Mouse (Mus musculus): ENCODE measurements at regions not wholly inside any gene's neighbourhood (a gene's known extent, or its start where the extent isn't known, plus 50 kb on each side); places are given as distances from the start of the nearest gene placed in this dataset.

DNA sequence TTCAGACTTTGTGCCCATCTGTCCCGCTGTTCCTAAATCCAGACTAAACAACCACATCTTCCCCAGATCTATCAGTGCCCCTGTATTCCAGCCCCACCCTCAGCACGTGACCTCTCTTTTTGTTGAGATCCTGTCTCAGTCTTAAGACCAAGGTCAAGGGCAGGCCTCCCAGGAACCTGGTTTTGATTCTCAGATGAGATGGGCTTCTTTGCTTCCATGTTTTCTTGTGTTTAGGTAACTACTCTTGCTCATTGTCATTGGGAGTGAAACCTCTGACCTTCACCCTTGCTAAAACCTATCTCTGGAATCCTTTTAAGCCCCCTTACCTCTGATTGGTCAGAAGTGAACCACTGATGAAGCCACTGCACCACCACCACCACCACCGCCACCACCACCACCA is 112.1 kb downstream of the Matn1 start:
- no peaks in the 10 kb centered on the region for H3K36me3 ChIP-seq (ENCODE audit: control insufficient read depth, insufficient read depth, low read length)
- H3K27ac ChIP-seq (ENCODE audit: low read depth, low read length), result no peak overlapping the region
- H3K4me2 ChIP-seq (replicated peaks; ENCODE audit: low read depth, low read length), result no peak overlapping the region
- H3K4me3 ChIP-seq (ENCODE audit: low read depth, low read length), result no peak overlapping the region
- H3K9me3 ChIP-seq (ENCODE audit: control insufficient read depth, low read length), result no peaks in the 10 kb centered on the region
- no peak overlapping the region for H3K9ac ChIP-seq (ENCODE audit: low read depth, low read length)
- H3K4me1 ChIP-seq (replicated peaks; ENCODE audit: control insufficient read depth, insufficient read depth, low read length), result 0 out of 2 replicates have a peak, but pooled peaks cover 2% of the 10 kb centered on the region
- no peaks in the 10 kb centered on the region for H3K27me3 ChIP-seq (ENCODE audit: control insufficient read depth, insufficient read depth, low read length)
- 90% methylated on average over 2 of the region's 3 CpGs for WGBS
- ATAC-seq (ENCODE audit: low FRiP score) (no peak), DNase-seq (ENCODE audit: low spot score) (no peak)

- H3K4me2 ChIP-seq (replicated peaks; ENCODE audit: low read depth, low read length), result no peak overlapping the region
- 67% methylated on average over 7 of the region's 7 CpGs for WGBS
- H3K36me3 ChIP-seq (ENCODE audit: control insufficient read depth, insufficient read depth, low read length), result no peaks in the 10 kb centered on the region
- no peaks in the 10 kb centered on the region for H3K27me3 ChIP-seq (ENCODE audit: control insufficient read depth, insufficient read depth, low read length)
- H3K9me3 ChIP-seq (ENCODE audit: control insufficient read depth, low read length), result no peaks in the 10 kb centered on the region
- H3K4me1 ChIP-seq (replicated peaks; ENCODE audit: control insufficient read depth, insufficient read depth, low read length), result 0 out of 2 replicates have a peak, but pooled peaks cover 2% of the 10 kb centered on the region
- DNase-seq (ENCODE audit: low spot score), result no peak
- no peak overlapping the region for H3K27ac ChIP-seq (ENCODE audit: low read depth, low read length)
- no peak overlapping the region for H3K4me3 ChIP-seq (ENCODE audit: low read depth, low read length)
- ATAC-seq (ENCODE audit: low FRiP score), result no peak
- no peak overlapping the region for H3K9ac ChIP-seq (ENCODE audit: low read depth, low read length)
Measured at GRCm38 (mm10) chr4:131059572-131059971, 115.4 kb downstream of the Matn1 start.

GRCm38 (mm10) chr4:131060191-131060680 is 116.1 kb downstream of the Matn1 start:
- no peak overlapping the region for H3K4me3 ChIP-seq (ENCODE audit: low read depth, low read length)
- no peaks in the 10 kb centered on the region for H3K27me3 ChIP-seq (ENCODE audit: control insufficient read depth, insufficient read depth, low read length)
- 41% methylated on average over 1 of the region's 1 CpGs for WGBS
- no peak overlapping the region for H3K9ac ChIP-seq (ENCODE audit: low read depth, low read length)
- DNase-seq (ENCODE audit: low spot score) (no peak), ATAC-seq (ENCODE audit: low FRiP score) (peak; percentile 35; the same call in 1 of the 2 replicates)
- H3K4me1 ChIP-seq (replicated peaks; ENCODE audit: control insufficient read depth, insufficient read depth, low read length), result 0 out of 2 replicates have a peak, but pooled peaks cover 2% of the 10 kb centered on the region
- no peak overlapping the region for H3K27ac ChIP-seq (ENCODE audit: low read depth, low read length)
- no peaks in the 10 kb centered on the region for H3K36me3 ChIP-seq (ENCODE audit: control insufficient read depth, insufficient read depth, low read length)
- H3K4me2 ChIP-seq (replicated peaks; ENCODE audit: low read depth, low read length), result no peak overlapping the region
- no peaks in the 10 kb centered on the region for H3K9me3 ChIP-seq (ENCODE audit: control insufficient read depth, low read length)

DNA sequence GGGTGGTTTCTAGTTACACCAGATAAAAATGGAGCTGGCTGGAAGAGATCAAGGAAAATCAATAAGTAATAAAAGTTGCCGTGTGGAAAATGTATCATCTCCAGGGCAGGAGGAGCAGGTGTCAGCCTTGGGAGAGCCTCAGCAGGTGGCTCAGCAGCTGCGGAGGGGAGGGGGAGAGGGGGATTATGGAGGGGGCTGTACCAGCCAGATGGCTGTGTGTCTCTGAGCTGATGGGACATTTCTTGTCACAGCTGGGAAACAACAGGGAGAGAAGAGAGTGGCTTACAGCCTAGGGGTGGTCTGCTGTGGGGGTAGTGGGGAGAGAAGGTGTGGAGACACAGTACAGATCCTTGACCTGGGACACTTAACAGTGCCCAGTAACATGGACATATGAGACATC is 116.5 kb downstream of the Matn1 start:
- Histone ChIP-seq H3K27me3 (ENCODE audit: control insufficient read depth, insufficient read depth, low read length) (no peaks in the 10 kb centered on the region), H3K4me1 (replicated peaks; ENCODE audit: control insufficient read depth, insufficient read depth, low read length) (0 out of 2 replicates have a peak, but pooled peaks cover 2% of the 10 kb centered on the region), H3K4me2 (replicated peaks; ENCODE audit: low read depth, low read length) (no peak overlapping the region), H3K36me3 (ENCODE audit: control insufficient read depth, insufficient read depth, low read length) (no peaks in the 10 kb centered on the region), H3K4me3 (ENCODE audit: low read depth, low read length) (no peak overlapping the region), H3K9ac (ENCODE audit: low read depth, low read length) (no peak overlapping the region), H3K9me3 (ENCODE audit: control insufficient read depth, low read length) (no peaks in the 10 kb centered on the region), H3K27ac (ENCODE audit: low read depth, low read length) (no peak overlapping the region)
- DNase-seq (ENCODE audit: low spot score) (peak; percentile 51), ATAC-seq (ENCODE audit: low FRiP score) (peak; percentile 60; the same call in 1 of the 2 replicates)
- 13% methylated on average over 2 of the region's 2 CpGs for WGBS

DNA sequence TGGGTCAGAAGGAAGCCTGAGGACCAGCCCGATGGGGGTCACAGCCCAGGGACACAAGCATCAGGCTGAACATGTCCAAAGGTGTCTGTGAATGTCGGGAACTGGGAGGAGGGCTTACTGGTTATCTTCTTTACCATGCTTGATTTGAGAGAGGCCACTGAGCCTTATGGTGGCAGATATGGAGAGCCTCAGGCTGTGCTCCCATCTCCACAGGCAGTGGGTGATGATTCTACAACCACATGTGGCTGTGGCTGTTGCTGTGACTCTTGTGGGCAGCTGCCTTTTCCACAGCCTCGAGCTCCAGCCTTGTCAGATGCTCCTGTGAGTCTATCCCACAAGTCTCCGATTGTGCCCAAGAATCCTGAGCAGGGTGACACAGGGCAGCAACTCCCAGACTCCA is 118.4 kb downstream of the Matn1 start:
- WGBS, result 87% methylated on average over 4 of the region's 4 CpGs
- Histone ChIP-seq H3K4me3 (ENCODE audit: low read depth, low read length) (no peak overlapping the region), H3K4me1 (replicated peaks; ENCODE audit: control insufficient read depth, insufficient read depth, low read length) (peaks cover 4% of the 10 kb centered on the region; the same call in 1 of the 2 replicates), H3K9ac (ENCODE audit: low read depth, low read length) (no peak overlapping the region), H3K4me2 (replicated peaks; ENCODE audit: low read depth, low read length) (no peak overlapping the region), H3K27me3 (ENCODE audit: control insufficient read depth, insufficient read depth, low read length) (no peaks in the 10 kb centered on the region), H3K9me3 (ENCODE audit: control insufficient read depth, low read length) (no peaks in the 10 kb centered on the region), H3K36me3 (ENCODE audit: control insufficient read depth, insufficient read depth, low read length) (no peaks in the 10 kb centered on the region), H3K27ac (ENCODE audit: low read depth, low read length) (no peak overlapping the region)
- no peak for ATAC-seq (ENCODE audit: low FRiP score)
- DNase-seq (ENCODE audit: low spot score), result no peak

GRCm38 (mm10) chr4:131066186-131066939 is 122.2 kb downstream of the Matn1 start:
- 39% methylated on average over 8 of the region's 8 CpGs for WGBS
- no peak overlapping the region for H3K27ac ChIP-seq (ENCODE audit: low read depth, low read length)
- H3K9ac ChIP-seq (ENCODE audit: low read depth, low read length), result no peak overlapping the region
- H3K4me2 ChIP-seq (replicated peaks; ENCODE audit: low read depth, low read length), result no peak overlapping the region
- ATAC-seq (ENCODE audit: low FRiP score) (peak; percentile 56), DNase-seq (ENCODE audit: low spot score) (peak; percentile 40)
- no peaks in the 10 kb centered on the region for H3K27me3 ChIP-seq (ENCODE audit: control insufficient read depth, insufficient read depth, low read length)
- no peaks in the 10 kb centered on the region for H3K36me3 ChIP-seq (ENCODE audit: control insufficient read depth, insufficient read depth, low read length)
- no peak overlapping the region for H3K4me3 ChIP-seq (ENCODE audit: low read depth, low read length)
- peaks cover 3% of the 10 kb centered on the region; the same call in 1 of the 2 replicates for H3K4me1 ChIP-seq (replicated peaks; ENCODE audit: control insufficient read depth, insufficient read depth, low read length)
- no peaks in the 10 kb centered on the region for H3K9me3 ChIP-seq (ENCODE audit: control insufficient read depth, low read length)

GRCm38 (mm10) chr4:131070566-131070965 is 126.4 kb downstream of the Matn1 start:
- Histone ChIP-seq H3K27ac (ENCODE audit: low read depth, low read length) (no peak overlapping the region), H3K4me1 (replicated peaks; ENCODE audit: control insufficient read depth, insufficient read depth, low read length) (peaks cover 3% of the 10 kb centered on the region; the same call in 1 of the 2 replicates), H3K4me2 (replicated peaks; ENCODE audit: low read depth, low read length) (no peak overlapping the region), H3K27me3 (ENCODE audit: control insufficient read depth, insufficient read depth, low read length) (no peaks in the 10 kb centered on the region), H3K9ac (ENCODE audit: low read depth, low read length) (no peak overlapping the region), H3K9me3 (ENCODE audit: control insufficient read depth, low read length) (no peaks in the 10 kb centered on the region), H3K4me3 (ENCODE audit: low read depth, low read length) (no peak overlapping the region), H3K36me3 (ENCODE audit: control insufficient read depth, insufficient read depth, low read length) (no peaks in the 10 kb centered on the region)
- no peak for ATAC-seq (ENCODE audit: low FRiP score)
- DNase-seq (ENCODE audit: low spot score), result no peak

DNA sequence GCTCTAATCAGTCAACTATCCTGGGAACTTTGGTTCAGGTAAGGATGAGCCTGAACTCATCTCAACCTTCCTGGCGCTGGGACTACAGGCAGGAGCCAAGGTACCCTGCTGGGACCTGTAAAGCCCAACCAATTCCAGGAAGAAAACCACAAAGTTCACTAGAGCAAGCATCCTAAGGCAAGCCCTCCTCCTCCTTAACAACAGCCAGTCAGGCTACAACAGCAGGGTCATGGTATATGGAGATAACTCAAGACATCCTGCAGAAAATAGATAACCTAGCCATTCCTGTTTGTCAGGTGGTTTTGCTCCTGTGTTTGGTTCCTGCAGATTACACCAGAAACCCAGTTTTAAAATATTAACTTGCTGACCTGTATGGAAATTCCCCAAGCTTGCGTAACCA is 128.4 kb downstream of the Matn1 start:
- 90% methylated on average over 2 of the region's 2 CpGs for whole genome bisulfite sequencing
- DNase-seq (ENCODE audit: low spot score) (no peak), ATAC-seq (ENCODE audit: low FRiP score) (no peak)
- no peaks in the 10 kb centered on the region for H3K4me1 ChIP-seq (replicated peaks; ENCODE audit: control insufficient read depth, insufficient read depth, low read length)
- H3K4me3 ChIP-seq (ENCODE audit: low read depth, low read length), result no peak overlapping the region
- no peaks in the 10 kb centered on the region for H3K27me3 ChIP-seq (ENCODE audit: control insufficient read depth, insufficient read depth, low read length)
- H3K4me2 ChIP-seq (replicated peaks; ENCODE audit: low read depth, low read length), result no peak overlapping the region
- no peaks in the 10 kb centered on the region for H3K36me3 ChIP-seq (ENCODE audit: control insufficient read depth, insufficient read depth, low read length)
- H3K9ac ChIP-seq (ENCODE audit: low read depth, low read length), result no peak overlapping the region
- no peaks in the 10 kb centered on the region for H3K9me3 ChIP-seq (ENCODE audit: control insufficient read depth, low read length)
- H3K27ac ChIP-seq (ENCODE audit: low read depth, low read length), result no peak overlapping the region

- 44% methylated on average over 8 of the region's 8 CpGs for WGBS
- no peaks in the 10 kb centered on the region for H3K27me3 ChIP-seq (ENCODE audit: control insufficient read depth, insufficient read depth, low read length)
Measured at GRCm38 (mm10) chr4:131073420-131073819, 129.2 kb downstream of the Matn1 start.

More at GRCm38 (mm10) chr4:131073420-131073819, 129.2 kb downstream of the Matn1 start:
- Histone ChIP-seq H3K27ac (ENCODE audit: low read depth, low read length) (no peak overlapping the region), H3K9ac (ENCODE audit: low read depth, low read length) (no peak overlapping the region), H3K4me1 (replicated peaks; ENCODE audit: control insufficient read depth, insufficient read depth, low read length) (no peaks in the 10 kb centered on the region), H3K4me2 (replicated peaks; ENCODE audit: low read depth, low read length) (no peak overlapping the region), H3K9me3 (ENCODE audit: control insufficient read depth, low read length) (no peaks in the 10 kb centered on the region), H3K36me3 (ENCODE audit: control insufficient read depth, insufficient read depth, low read length) (no peaks in the 10 kb centered on the region), H3K4me3 (ENCODE audit: low read depth, low read length) (no peak overlapping the region)
- ATAC-seq (ENCODE audit: low FRiP score) (no peak), DNase-seq (ENCODE audit: low spot score) (no peak)

All from hindbrain, embryonic 11.5 days (tissue).